Comparison of ENCODE assay signal across 8 mouse cellular contexts in the genomic region with DNA sequence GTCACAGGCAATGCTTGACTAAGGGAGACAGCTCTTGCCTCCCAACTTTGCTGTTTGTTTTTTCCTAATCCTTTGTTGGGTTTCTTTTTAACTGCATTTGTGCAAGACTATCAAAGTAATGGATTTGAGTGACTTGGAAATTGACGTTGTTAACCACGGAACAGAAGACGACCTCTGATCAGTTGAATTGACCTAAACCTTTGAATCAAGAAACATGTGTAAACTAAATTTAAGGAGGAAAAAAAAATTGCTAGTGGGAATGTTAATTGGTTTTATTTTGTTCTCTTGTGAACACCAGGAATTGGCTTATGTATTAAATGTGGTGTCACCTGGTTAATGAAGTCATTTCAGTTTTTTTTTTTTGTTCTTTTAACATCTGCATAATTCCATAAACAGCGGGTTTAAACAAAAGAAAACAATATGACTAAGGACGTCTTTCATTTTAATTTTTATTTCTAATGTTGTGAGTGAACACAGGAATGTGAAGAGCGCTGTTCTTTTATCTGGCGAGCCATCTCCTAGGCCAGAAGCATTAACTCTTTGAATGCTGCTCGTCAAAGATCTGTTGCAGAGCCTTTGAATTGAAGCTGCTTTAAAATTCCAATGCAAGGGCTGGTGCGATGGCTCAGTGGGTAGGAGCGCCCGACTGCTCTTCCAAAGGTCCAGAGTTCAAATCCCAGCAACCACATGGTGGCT. TPM values are rescaled to one million over a fixed set of nuclear protein-coding genes. Genes with fewer than 3 reads are reported as not detected.
A peak's percentile ranks its signal among the peaks of the same experiment; 100 is the strongest.
DNase-seq lines count a peak whose midpoint lies in the region; ATAC-seq lines count a peak whose summit lies in the region.

No protein-coding gene starts in this region.

- peaks cover 45% of the 10 kb centered on the region for H3K4me1 ChIP-seq in lung, embryonic 15.5 days
- peaks cover 4% of the 10 kb centered on the region for H3K4me1 ChIP-seq in intestine, embryonic 16.5 days (ENCODE audit: control insufficient read depth, insufficient read depth, low read length)

- peak overlapping the region; percentile 76 for H3K4me2 ChIP-seq in lung, embryonic 15.5 days
- peak overlapping the region; percentile 73 for H3K4me2 ChIP-seq in intestine, embryonic 16.5 days (ENCODE audit: low read depth, low read length)

- H3K9ac ChIP-seq in lung, embryonic 15.5 days = peak overlapping the region; percentile 96
- peak overlapping the region; percentile 97 for H3K9ac ChIP-seq in intestine, embryonic 16.5 days (ENCODE audit: low read depth, low read length)

- no peaks in the 10 kb centered on the region for H3K36me3 ChIP-seq in lung, embryonic 15.5 days
- H3K36me3 ChIP-seq in intestine, embryonic 16.5 days (ENCODE audit: control insufficient read depth, insufficient read depth, low read length) = no peaks in the 10 kb centered on the region

- H3K27me3 ChIP-seq in lung, embryonic 15.5 days = no peaks in the 10 kb centered on the region
- no peaks in the 10 kb centered on the region for H3K27me3 ChIP-seq in intestine, embryonic 16.5 days (replicated peaks; ENCODE audit: control insufficient read depth, insufficient read depth, low read length)

- ATAC-seq in lung, embryonic 15.5 days (ENCODE audit: borderline replicate concordance, extremely low read depth, low FRiP score, low TSS enrichment) = no peak
- ATAC-seq in intestine, embryonic 16.5 days = no peak

- peak overlapping the region; percentile 99 for H3K4me3 ChIP-seq in lung, embryonic 15.5 days
- peak overlapping the region; percentile 98 for H3K4me3 ChIP-seq in intestine, embryonic 16.5 days (ENCODE audit: low read length)

- H3K9me3 ChIP-seq in lung, embryonic 15.5 days = no peaks in the 10 kb centered on the region
- H3K9me3 ChIP-seq in intestine, embryonic 16.5 days (ENCODE audit: control insufficient read depth, low read length) = no peaks in the 10 kb centered on the region

- DNase-seq in lung, postnatal 4 days = no peak
- peak; percentile 62 for DNase-seq in embryo, embryonic 10.5 days (ENCODE audit: low spot score)
- DNase-seq in retina, postnatal 1 day = peak; percentile 26
- DNase-seq in adrenal gland, postnatal 10 days = no peak
- DNase-seq in frontal cortex, postnatal 25 days (ENCODE audit: low spot score in 2 of 2) = no peak
- no peak for DNase-seq in right cerebral cortex, postnatal 36 days (ENCODE audit: low spot score in 2 of 2)

- peak overlapping the region; percentile 100 for H3K27ac ChIP-seq in lung, embryonic 15.5 days
- peak overlapping the region; percentile 99 for H3K27ac ChIP-seq in intestine, embryonic 16.5 days (ENCODE audit: low read length)

- whole genome bisulfite sequencing in lung, embryonic 15.5 days = 12% methylated on average over 11 of the region's 11 CpGs
- WGBS in intestine, embryonic 16.5 days = 27% methylated on average over 11 of the region's 11 CpGs

RNA-seq across cellular contexts. Expression of a gene that starts 1.7 kb away (rescaled TPM):
- 18.2 and 18.8 TPM in 2 replicates for polyA plus RNA-seq in lung, embryonic 15.5 days (2015; fragmentation: Nextera tagmentation; extraction: Ambion mirVana)
- 8.3 and 8.9 TPM in 2 replicates for polyA plus RNA-seq in intestine, embryonic 16.5 days (2015; fragmentation: Nextera tagmentation; extraction: Ambion mirVana)
- 10 to 100 TPM; 37.3 to 38.7 TPM for total RNA-seq in adrenal gland, postnatal 10 days (2021)

Comparison
In these comparisons a context has a peak if more than half of its experiments do, and no peak if none do; other contexts are left out.
1. DNase-seq: peak in embryo, embryonic 10.5 days (single experiment) and retina, postnatal 1 day (single experiment); none in lung, postnatal 4 days (0 of 2), adrenal gland, postnatal 10 days (single experiment), frontal cortex, postnatal 25 days (0 of 2) and right cerebral cortex, postnatal 36 days (0 of 2).